Mouse (Mus musculus) cerebellum, adult 9-11 months (tissue): ENCODE data around the gene Rab40b.
A peak's percentile ranks its signal among the peaks of the same experiment; 100 is the strongest.
"Not testable (repeated sequence)": the region's sequence is repeated elsewhere in the genome, so short reads cannot be mapped to it uniquely, and the experiment has no call there.

Experiments
- DNase-seq: peaks from one replicate; pipeline ENCODE4 v3.0.0; 2022

Rab40b gene

GRCm38 (mm10) chr11:121367170-121367707 is 20.8 kb downstream of the Rab40b start:
- DNase-seq: no peak

- DNase-seq: no peak
Measured at GRCm38 (mm10) chr11:121362212-121362611, 25.8 kb downstream of the Rab40b start.

- DNase-seq: peak; percentile 99
Measured at GRCm38 (mm10) chr11:121354091-121354707, 33.9 kb downstream of the Rab40b start, which contains the start of gene Wdr45b. Gene Wdr45b (minus strand): TSS chr11:121354445.

GRCm38 (mm10) chr11:121353326-121354090 is 34.5 kb downstream of the Rab40b start:
- DNase-seq: peak; percentile 55

- not testable (repeated sequence) for DNase-seq
Measured at GRCm38 (mm10) chr11:121348727-121349126, 39.3 kb downstream of the Rab40b start.

GRCm38 (mm10) chr11:121348166-121348565 is 39.9 kb downstream of the Rab40b start:
- no peak for DNase-seq

GRCm38 (mm10) chr11:121347036-121347435 is 41.0 kb downstream of the Rab40b start:
- DNase-seq: no peak

GRCm38 (mm10) chr11:121342423-121342822 is 45.6 kb downstream of the Rab40b start:
- not testable (repeated sequence) for DNase-seq

- DNase-seq: no peak
Measured at GRCm38 (mm10) chr11:121340287-121340686, 47.8 kb downstream of the Rab40b start.

- no peak for DNase-seq
Measured at GRCm38 (mm10) chr11:121339647-121340046, 48.4 kb downstream of the Rab40b start.

GRCm38 (mm10) chr11:121331641-121332040 is 56.4 kb downstream of the Rab40b start:
- no peak for DNase-seq

GRCm38 (mm10) chr11:121328619-121329018 is 59.4 kb downstream of the Rab40b start:
- DNase-seq: no peak

GRCm38 (mm10) chr11:121328206-121328605 is 59.8 kb downstream of the Rab40b start:
- DNase-seq: peak; percentile 57

- no peak for DNase-seq
Measured at GRCm38 (mm10) chr11:121326681-121327080, 61.4 kb downstream of the Rab40b start.

- DNase-seq: no peak
Measured at GRCm38 (mm10) chr11:121326034-121326433, 62.0 kb downstream of the Rab40b start.

GRCm38 (mm10) chr11:121307712-121308111 is 80.3 kb downstream of the Rab40b start:
- not testable (repeated sequence) for DNase-seq

GRCm38 (mm10) chr11:121306608-121307007 is 81.4 kb downstream of the Rab40b start:
- no peak for DNase-seq
